Mouse (Mus musculus) A20 (cell line): ENCODE results near the gene Zfp945.
"Not testable (repeated sequence)": the region's sequence is repeated elsewhere in the genome, so short reads cannot be mapped to it uniquely, and the experiment has no call there.

Experiments
- DNase-seq: peaks from one replicate; pipeline ENCODE4 v3.0.0-alpha.2; 2011; ENCODE audit warnings: low read depth, low spot score

Gene Zfp945

GRCm38 (mm10) chr17:22866845-22867481 lies at the start of gene Zfp945:
Zfp945 (minus strand) TSS chr17:22867134.
- DNase-seq = peak; percentile 69

- DNase-seq = no peak
Measured at GRCm38 (mm10) chr17:22888302-22888701, 21.4 kb upstream of the Zfp945 start.

- DNase-seq = no peak
Measured at GRCm38 (mm10) chr17:22884059-22884698, 17.2 kb upstream of the Zfp945 start.

- no peak for DNase-seq
Measured at GRCm38 (mm10) chr17:22877427-22878307, 10.7 kb upstream of the Zfp945 start.

- peak; percentile 22 for DNase-seq
Measured at GRCm38 (mm10) chr17:22876316-22876715, 9.4 kb upstream of the Zfp945 start.

- not testable (repeated sequence) for DNase-seq
Measured at GRCm38 (mm10) chr17:22875549-22875948, 8.6 kb upstream of the Zfp945 start.

GRCm38 (mm10) chr17:22866421-22866844 lies 501 bp downstream of the Zfp945 start:
- DNase-seq = peak; percentile 50

GRCm38 (mm10) chr17:22821166-22821565 lies 45.8 kb downstream of the Zfp945 start:
- no peak for DNase-seq

- DNase-seq = no peak
Measured at GRCm38 (mm10) chr17:22818199-22818595, 48.7 kb downstream of the Zfp945 start.

- peak; percentile 76 for DNase-seq
Measured at GRCm38 (mm10) chr17:22817471-22818198, 49.3 kb downstream of the Zfp945 start.

- peak; percentile 39 for DNase-seq
Measured at GRCm38 (mm10) chr17:22799707-22800106, 67.2 kb downstream of the Zfp945 start.
